In genomic region chr6:57702743-57703499, GRCm38 (mm10) we compare ENCODE assay signal across 8 mouse cellular contexts. TPM values are rescaled to one million over a fixed set of nuclear protein-coding genes. Genes with fewer than 3 reads are reported as not detected.
A peak's percentile ranks its signal among the peaks of the same experiment; 100 is the strongest.
DNase-seq lines count a peak whose midpoint lies in the region; ATAC-seq and TF ChIP-seq lines count a peak whose summit lies in the region.

No protein-coding gene starts in this region.

- H3K4me2 ChIP-seq in embryonic facial prominence, embryonic 14.5 days (ENCODE audit: low read depth, low read length), result peak overlapping the region; percentile 60
- H3K4me2 ChIP-seq in limb, embryonic 13.5 days (replicated peaks), result peak overlapping the region; percentile 72
- H3K4me2 ChIP-seq in midbrain, embryonic 16.5 days (ENCODE audit: low read length), result peak overlapping the region; percentile 75

- H3K36me3 ChIP-seq in embryonic facial prominence, embryonic 14.5 days (ENCODE audit: control insufficient read depth, insufficient read depth, low read length), result no peaks in the 10 kb centered on the region
- peaks cover 4% of the 10 kb centered on the region; the same call in 1 of the 2 replicates for H3K36me3 ChIP-seq in heart, adult 2 months (ENCODE audit: control insufficient read depth, insufficient read depth, low read length)
- no peaks in the 10 kb centered on the region for H3K36me3 ChIP-seq in limb, embryonic 13.5 days
- no peaks in the 10 kb centered on the region for H3K36me3 ChIP-seq in midbrain, embryonic 16.5 days (ENCODE audit: control insufficient read depth, insufficient read depth, low read length)

- peak overlapping the region; percentile 76 for H3K4me3 ChIP-seq in embryonic facial prominence, embryonic 14.5 days (ENCODE audit: low read depth, low read length)
- peak overlapping the region; percentile 97 for H3K4me3 ChIP-seq in heart, adult 2 months
- H3K4me3 ChIP-seq in limb, embryonic 13.5 days, result peak overlapping the region; percentile 69
- peak overlapping the region; percentile 66 for H3K4me3 ChIP-seq in midbrain, embryonic 16.5 days (ENCODE audit: low read depth, low read length)

- H3K4me1 ChIP-seq in embryonic facial prominence, embryonic 14.5 days (ENCODE audit: control insufficient read depth, insufficient read depth, low read length), result peaks cover 4% of the 10 kb centered on the region; the same call in 1 of the 2 replicates
- H3K4me1 ChIP-seq in heart, adult 2 months (ENCODE audit: control insufficient read depth, insufficient read depth, low read length), result 0 out of 2 replicates have a peak, but pooled peaks cover 2% of the 10 kb centered on the region
- peaks cover 17% of the 10 kb centered on the region for H3K4me1 ChIP-seq in limb, embryonic 13.5 days
- peaks cover 22% of the 10 kb centered on the region for H3K4me1 ChIP-seq in midbrain, embryonic 16.5 days (ENCODE audit: control insufficient read depth, insufficient read depth, low read length)

- H3K27ac ChIP-seq in embryonic facial prominence, embryonic 14.5 days (replicated peaks; ENCODE audit: low read depth, low read length), result peak overlapping the region; percentile 98
- peak overlapping the region; percentile 98 for H3K27ac ChIP-seq in heart, adult 2 months
- peak overlapping the region; percentile 99 for H3K27ac ChIP-seq in limb, embryonic 13.5 days
- H3K27ac ChIP-seq in midbrain, embryonic 16.5 days (ENCODE audit: low read length), result peak overlapping the region; percentile 98

- TF ChIP-seq EP300 in heart, adult 2 months (IDR thresholded peaks at IDR 0.05; ENCODE audit: insufficient read depth, low read depth, low read length), result peak; percentile 69

- peak; percentile 95 for TF ChIP-seq POLR2A in heart, adult 2 months (IDR thresholded peaks at IDR 0.05; ENCODE audit: insufficient read depth, low read depth, low read length)

- H3K27me3 ChIP-seq in embryonic facial prominence, embryonic 14.5 days (replicated peaks; ENCODE audit: control insufficient read depth, insufficient read depth, low read length), result no peaks in the 10 kb centered on the region
- no peaks in the 10 kb centered on the region for H3K27me3 ChIP-seq in heart, adult 2 months (ENCODE audit: control insufficient read depth, insufficient read depth, low read length)
- H3K27me3 ChIP-seq in limb, embryonic 13.5 days, result no peaks in the 10 kb centered on the region
- no peaks in the 10 kb centered on the region for H3K27me3 ChIP-seq in midbrain, embryonic 16.5 days (ENCODE audit: control insufficient read depth, insufficient read depth, low read depth, low read length)

- intact Hi-C loops in heart, adult 2 months (cut with DNase I), result loop anchor here (1.0 to 10.0 kb wide), 3 partner anchors 11 to 988 kb away; partner anchors contain the start of genes Avl9, Ppm1k and Pyurf

- peak; percentile 96 for DNase-seq in 3T3-L1 (ENCODE audit: low read depth, low spot score)
- DNase-seq in adrenal gland, postnatal 4 days (ENCODE audit: low spot score in 2 of 2), result peak; percentile 81 to 82
- peak; percentile 97 for DNase-seq in embryonic facial prominence, embryonic 14.5 days (ENCODE audit: low spot score)
- peak; percentile 97 to 98 for DNase-seq in heart, adult 2 months
- peak; percentile 96 to 97 for DNase-seq in kidney, adult 8-10 months
- peak; percentile 97 to 98 for DNase-seq in spleen, postnatal 10 days (ENCODE audit: low spot score in 2 of 2)

- peaks cover 2% of the 10 kb centered on the region; the same call in 1 of the 2 replicates for H3K79me2 ChIP-seq in heart, adult 2 months (replicated peaks; ENCODE audit: control insufficient read depth, insufficient read depth, low read length)

- ATAC-seq in embryonic facial prominence, embryonic 14.5 days (ENCODE audit: low read depth), result peak; percentile 99
- peak; percentile 98 for ATAC-seq in limb, embryonic 13.5 days (ENCODE audit: low FRiP score, low read depth)
- peak; percentile 98 for ATAC-seq in midbrain, embryonic 16.5 days

- under 1% methylated on average over 51 of the region's 59 CpGs for WGBS in embryonic facial prominence, embryonic 14.5 days
- under 1% methylated on average over 59 of the region's 59 CpGs for WGBS in heart, adult 2 months
- under 1% methylated on average over 59 of the region's 59 CpGs for WGBS in limb, embryonic 13.5 days
- under 1% methylated on average over 59 of the region's 59 CpGs for WGBS in midbrain, embryonic 16.5 days

- H3K9ac ChIP-seq in embryonic facial prominence, embryonic 14.5 days (ENCODE audit: low read depth, low read length), result peak overlapping the region; percentile 88
- H3K9ac ChIP-seq in heart, adult 2 months (ENCODE audit: low read depth, low read length), result peak overlapping the region; percentile 74
- peak overlapping the region; percentile 92 for H3K9ac ChIP-seq in limb, embryonic 13.5 days
- H3K9ac ChIP-seq in midbrain, embryonic 16.5 days (ENCODE audit: low read depth, low read length), result peak overlapping the region; percentile 94

- no peaks in the 10 kb centered on the region for H3K9me3 ChIP-seq in embryonic facial prominence, embryonic 14.5 days (ENCODE audit: control insufficient read depth, low read length)
- H3K9me3 ChIP-seq in limb, embryonic 13.5 days, result no peaks in the 10 kb centered on the region
- H3K9me3 ChIP-seq in midbrain, embryonic 16.5 days (replicated peaks; ENCODE audit: control insufficient read depth, low read length, poor library complexity, severe bottlenecking), result no peaks in the 10 kb centered on the region

- no peak for TF ChIP-seq CTCF in heart, adult 2 months (IDR thresholded peaks at IDR 0.05)

RNA-seq across cellular contexts. Expression of gene Lancl2, which starts 0.6 kb away (rescaled TPM):
- total RNA-seq in adrenal gland, postnatal 4 days (2021), result 10 to 100 TPM; 28.9 to 29.4 TPM
- polyA plus RNA-seq in embryonic facial prominence, embryonic 14.5 days (2014; fragmentation: Nextera tagmentation; extraction: Ambion mirVana), result 24.7 and 25.6 TPM in 2 replicates
- total RNA-seq in heart, adult 2 months (2021), result 10 to 100 TPM; 12.7 to 13.1 TPM
- 4.5 and 10.1 TPM in 2 replicates for polyA plus RNA-seq in heart, adult 2 months (2012; rRNA removed)
- polyA plus RNA-seq in limb, embryonic 13.5 days (2015; fragmentation: Nextera tagmentation; extraction: Ambion mirVana), result 30.8 and 32.8 TPM in 2 replicates
- polyA plus RNA-seq in midbrain, embryonic 16.5 days (2015; fragmentation: Nextera tagmentation; extraction: Ambion mirVana), result 104 and 105 TPM in 2 replicates

RNA-seq across cellular contexts. Expression of gene Pyurf, which starts 11.0 kb away (rescaled TPM):
- 10 to 100 TPM; 13.8 to 14.5 TPM for total RNA-seq in adrenal gland, postnatal 4 days (2021)
- 13.1 and 14.3 TPM in 2 replicates for polyA plus RNA-seq in embryonic facial prominence, embryonic 14.5 days (2014; fragmentation: Nextera tagmentation; extraction: Ambion mirVana)
- total RNA-seq in heart, adult 2 months (2021), result 10 to 100 TPM; 21.5 to 24.6 TPM
- polyA plus RNA-seq in heart, adult 2 months (2012; rRNA removed), result 20.3 and 38.6 TPM in 2 replicates
- polyA plus RNA-seq in limb, embryonic 13.5 days (2015; fragmentation: Nextera tagmentation; extraction: Ambion mirVana), result 16.8 and 17.0 TPM in 2 replicates
- 13.9 and 15.5 TPM in 2 replicates for polyA plus RNA-seq in midbrain, embryonic 16.5 days (2015; fragmentation: Nextera tagmentation; extraction: Ambion mirVana)

Comparison
In these comparisons a context has a peak if more than half of its experiments do, and no peak if none do; other contexts are left out.
1. Peak in every context shown above with its lines: DNase-seq, ATAC-seq, H3K4me3 ChIP-seq and H3K27ac ChIP-seq.